Mouse (Mus musculus): ENCODE measurements around the gene Cacna1d.

The Cacna1d gene

DNA sequence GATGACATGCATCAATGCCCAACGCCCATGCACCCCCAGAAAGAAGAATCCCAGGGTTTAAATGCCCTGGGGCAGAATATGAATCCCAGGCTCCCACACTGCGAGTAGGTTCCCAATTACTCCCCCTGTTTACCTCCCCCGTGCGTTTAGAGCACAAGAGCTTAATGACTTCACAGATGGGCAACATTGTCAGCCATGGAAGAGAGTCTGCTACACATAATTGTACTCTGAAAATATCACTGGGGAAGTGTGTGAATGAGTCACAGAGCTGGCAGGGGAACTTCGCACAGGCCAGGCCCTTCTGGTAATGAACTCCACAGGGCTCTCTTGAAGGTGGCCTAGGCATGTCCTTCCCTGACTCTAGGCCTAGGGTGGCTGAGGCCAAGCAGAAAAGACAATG, 125.4 kb downstream of the Cacna1d start:
- DNase-seq: no peak

DNA sequence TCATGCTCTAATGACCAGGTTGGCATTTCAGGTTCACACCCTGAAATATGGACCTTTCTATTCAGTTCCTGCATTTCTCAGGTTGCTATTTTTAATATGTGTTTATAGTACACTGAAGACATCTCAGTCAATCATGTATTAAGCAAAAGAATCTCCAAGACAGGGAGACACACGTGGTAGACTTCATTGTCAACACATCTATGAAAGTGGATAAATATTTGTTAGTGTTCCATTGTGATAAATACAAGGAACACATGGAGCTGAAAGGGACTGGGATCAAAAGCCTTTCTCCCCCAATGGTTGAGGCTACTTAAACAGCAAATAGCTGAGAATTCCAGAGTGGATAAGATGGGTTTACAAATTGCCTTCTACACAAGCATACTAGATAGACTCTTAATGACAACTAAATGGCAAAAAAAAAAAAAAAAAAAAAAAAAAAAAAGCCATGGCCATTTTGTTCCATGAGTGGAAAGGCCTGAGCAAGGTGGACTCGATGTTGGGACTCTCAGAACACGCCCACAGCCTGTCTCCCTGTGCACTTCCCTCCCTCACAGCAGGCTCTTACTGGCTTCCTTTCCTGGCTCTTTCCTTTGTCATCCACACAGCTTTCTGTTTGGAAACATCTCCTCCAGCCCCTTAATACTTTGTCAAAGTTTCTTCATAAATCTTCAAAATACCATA, 127.6 kb downstream of the Cacna1d start:
- no peak for DNase-seq

DNA sequence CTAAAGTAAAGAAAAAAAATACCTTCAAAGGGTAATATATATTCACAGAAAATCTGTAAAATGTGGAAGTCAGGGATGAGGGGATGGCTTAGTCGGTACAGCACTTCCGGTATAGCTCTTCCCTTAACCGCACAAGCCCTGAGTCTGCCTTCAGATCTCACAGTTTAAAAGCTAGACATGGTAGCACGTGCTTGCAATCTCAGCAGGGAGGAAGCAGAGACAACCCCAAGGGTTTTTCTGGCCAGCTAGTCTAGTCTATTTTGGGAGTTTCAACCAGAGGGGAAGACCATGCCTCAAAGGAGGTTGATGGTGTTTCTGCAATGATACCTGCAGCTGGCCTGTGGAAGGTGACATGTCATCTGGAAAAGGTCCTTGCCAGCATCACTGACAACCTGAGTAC, 128.9 kb downstream of the Cacna1d start:
- DNase-seq: no peak

DNA sequence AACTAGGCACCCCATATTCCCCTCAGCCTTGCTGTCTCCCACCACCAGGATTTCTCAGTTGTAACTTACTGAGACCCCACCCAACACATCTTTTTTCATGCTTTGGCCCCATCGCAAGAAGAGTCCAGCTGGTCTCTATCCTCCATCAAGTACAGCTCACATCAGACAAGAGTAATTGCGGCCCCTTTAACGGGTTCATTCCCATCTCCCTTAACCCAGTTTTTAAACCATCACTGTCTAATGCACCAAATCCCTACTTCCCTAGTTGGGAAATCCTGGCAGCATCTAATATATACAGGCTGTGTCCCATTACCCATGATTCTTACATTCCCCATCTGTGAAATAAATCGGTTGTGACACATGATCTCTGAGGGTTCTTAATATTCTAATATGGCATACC, 130.8 kb downstream of the Cacna1d start:
- no peak for DNase-seq

DNA sequence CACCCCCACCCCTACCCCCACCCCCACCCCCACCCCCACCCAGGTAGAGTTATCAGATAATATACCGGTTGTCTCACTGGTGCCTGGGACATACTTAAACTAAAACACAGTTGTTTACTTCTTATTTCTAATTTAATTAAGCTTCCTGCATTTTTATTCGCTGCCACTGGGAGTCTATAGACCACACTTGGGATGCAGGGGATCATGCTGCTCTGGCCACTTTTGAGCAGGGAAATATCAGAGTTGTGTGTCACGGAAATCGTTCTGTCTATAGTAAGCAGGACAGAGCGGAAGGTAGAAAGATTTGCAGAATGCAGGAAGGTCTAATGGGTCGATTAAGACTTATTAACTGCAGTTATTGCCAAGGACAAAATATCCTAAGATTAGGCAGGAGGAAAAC, 131.3 kb downstream of the Cacna1d start:
- DNase-seq: no peak

DNA sequence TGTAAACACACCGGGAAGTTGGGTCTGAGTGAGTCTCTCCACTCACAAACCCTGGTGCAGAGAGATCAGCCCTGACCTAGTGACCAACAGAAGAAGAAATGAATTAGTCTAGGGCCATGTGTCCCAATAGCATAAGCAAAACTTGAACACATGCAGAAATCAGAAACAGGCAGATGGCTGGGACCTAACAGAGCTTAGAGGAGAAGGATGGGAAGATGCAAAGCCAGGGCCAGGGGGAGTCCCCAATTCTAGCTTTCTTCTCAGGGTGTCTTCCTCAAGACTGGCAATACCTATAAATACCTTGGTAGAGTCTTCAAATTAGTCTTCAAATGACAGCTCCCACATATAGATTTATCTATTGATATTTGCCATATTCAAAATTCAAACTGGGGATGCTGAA, 133.2 kb downstream of the Cacna1d start:
- DNase-seq: no peak

DNA sequence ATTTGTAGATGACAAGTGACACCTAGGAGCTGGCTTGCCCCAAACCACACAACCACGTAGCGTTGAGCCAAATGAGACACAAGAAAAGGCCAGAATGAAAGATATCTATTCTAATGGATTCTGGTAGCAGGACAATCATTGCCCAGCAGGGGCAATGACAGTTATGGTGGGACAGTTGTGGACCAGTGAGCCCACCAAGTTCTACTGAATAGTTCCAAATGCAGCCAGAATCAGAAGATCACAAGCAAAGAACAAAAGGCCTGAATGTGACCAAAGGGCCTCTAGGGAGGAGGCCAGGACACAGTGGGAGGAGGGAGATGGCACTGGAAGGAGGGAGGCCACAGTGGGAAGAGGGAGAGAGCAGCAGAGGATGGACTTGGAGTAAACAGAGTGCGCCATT, 134.8 kb downstream of the Cacna1d start:
- no peak for DNase-seq

DNA sequence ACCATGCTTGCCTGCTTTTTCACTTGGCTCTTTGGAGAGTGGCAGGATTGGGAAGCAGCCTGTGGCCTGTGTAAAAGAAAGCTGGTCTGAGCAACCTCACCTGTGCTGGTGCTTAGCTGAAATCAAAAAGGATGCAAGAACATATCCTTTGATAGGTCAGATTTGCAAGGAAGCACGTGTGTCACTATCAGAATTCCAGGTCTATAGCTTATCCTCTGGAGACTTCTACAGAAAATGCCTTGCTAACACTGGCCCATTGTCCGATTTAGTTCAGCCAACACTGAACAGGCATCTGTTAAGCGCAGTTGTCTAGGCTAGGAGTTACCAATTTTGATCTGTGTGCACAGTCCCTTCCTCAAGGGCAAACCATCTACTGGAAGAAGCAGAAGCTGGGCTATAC, 136.5 kb downstream of the Cacna1d start:
- DNase-seq: no peak

DNA sequence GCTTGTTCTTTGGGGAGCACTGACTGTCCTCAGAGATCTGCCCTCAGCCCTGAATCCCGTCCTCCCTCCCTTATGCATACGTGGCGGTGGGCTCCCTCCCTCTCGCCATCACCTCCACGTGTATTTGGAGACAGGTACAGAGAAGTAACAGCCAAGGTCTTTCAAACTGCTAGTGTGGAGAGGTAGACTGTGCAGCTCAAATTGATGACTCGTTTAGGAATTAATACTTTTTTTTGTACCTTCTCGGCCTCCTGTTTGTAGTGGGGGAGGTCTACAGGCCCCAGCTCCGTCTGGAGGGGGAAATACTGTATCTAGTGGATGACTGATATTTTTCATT, 137.2 kb downstream of the Cacna1d start:
- no peak for DNase-seq

DNA sequence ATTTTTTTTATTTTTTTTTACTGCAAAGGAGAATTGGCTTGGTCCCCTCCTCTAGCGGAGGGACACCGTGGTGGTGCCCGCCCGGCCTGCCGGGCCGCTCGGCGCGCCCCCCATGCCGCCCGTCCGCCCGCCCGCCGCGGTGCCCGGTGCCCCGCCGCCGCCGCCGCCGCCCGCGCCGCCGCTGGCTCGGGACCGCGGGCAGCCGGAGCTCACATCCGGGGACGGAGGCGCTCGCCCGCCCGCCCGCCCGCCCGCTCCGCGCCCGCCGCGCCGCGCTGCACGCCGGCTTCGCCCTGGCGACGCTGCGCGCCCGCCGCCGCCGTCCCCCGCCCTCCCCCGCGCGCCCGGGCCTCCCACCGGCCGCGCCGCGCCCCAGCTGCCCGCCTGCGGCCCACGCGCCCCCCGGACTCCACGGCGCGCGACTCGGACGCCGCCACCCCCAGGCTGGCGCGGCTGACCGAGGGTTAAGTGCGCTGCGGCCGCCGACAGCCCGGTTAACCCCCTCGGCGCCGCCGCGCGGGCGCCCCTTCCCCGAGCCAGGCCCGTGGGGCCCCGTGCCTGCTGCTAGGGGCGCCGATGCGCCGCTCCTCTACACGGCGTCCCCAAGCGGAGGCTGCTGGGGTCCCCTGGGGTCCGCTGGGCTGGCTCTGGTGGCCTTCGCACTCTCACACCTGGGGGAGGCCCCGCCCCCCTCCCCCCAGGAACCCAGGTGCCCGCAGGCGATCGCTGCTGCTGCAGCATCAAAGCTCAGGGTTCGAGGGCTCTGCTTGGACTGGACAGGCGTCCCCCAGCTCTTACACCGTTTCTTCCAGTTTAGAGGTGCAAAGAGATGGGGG, 137.7 kb downstream of the Cacna1d start:
- peak; percentile 78 for DNase-seq

DNA sequence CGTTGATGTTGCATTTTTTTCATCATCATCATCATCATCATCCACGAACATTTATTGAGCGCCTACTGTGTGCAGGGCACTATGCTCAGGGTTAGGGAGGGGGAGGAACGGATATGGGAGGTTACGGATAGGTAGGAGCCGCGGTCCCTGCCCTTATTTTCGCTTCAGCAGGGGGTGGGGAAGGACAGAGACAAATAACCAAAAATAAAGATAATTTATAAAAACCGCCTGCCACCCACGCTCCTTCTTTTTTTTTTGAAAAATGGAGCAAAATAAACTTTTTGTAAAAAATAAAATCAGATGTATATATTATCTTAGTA, 138.3 kb downstream of the Cacna1d start:
- DNase-seq: no peak

DNA sequence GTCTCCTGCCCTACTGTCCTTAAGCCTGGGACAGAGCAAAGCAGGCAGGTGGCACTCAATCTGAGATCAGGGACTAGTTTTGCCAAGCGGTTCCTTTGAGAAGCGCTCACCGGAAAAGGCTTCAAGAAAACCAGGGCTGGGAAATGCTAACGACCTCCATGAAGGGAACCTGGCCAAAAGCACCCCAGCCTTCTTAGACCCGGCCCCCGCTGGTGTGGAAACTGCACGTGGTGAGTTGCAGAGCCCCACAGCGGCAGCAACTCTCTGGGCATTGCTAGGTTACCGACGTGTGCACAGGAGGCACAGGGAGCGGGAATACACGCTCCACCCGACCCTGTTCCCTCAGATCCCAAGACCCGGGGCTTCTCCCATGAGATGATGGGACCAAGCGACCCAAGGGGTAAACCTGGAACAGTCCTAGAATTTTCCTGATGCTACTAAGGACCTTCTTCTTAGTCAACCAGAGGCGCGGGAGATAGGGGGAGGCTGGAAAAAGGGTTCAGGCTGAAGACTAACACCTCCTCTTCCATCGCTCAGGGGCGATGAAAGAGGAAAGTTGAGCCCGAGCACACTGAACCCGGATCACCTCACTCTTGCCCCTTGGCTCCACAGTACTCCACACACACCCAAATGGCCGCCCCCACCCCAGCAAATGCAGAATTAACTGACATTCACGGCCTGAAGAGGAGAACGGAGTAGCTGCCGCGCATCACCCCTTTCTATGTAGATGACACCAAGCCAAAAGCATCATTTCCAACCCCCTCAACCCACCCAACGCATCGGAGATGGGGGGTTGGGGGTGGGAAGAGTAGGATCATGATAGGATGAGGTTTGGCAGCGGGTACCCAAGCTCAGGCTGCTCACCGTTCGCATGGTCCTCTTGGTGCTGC, 138.9 kb downstream of the Cacna1d start:
- DNase-seq: peak; percentile 38

DNA sequence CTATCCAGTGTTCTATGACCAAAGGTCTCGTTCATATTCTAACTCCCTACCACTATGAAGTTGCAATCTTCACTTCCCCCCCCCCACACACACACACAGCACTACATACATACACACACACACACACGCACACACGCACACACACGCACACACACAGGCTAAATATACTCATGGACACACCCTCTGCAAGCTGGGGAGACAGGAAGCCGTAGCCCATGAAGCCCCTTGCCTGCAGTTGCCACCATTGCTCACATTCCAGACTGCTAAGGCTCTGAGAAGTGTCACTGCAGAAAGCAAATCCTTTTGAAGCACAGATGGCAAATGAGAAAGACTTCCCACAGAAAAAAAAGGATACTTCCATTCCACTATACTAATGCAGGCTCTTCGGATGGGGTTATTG, 141.0 kb downstream of the Cacna1d start:
- no peak for DNase-seq

DNA sequence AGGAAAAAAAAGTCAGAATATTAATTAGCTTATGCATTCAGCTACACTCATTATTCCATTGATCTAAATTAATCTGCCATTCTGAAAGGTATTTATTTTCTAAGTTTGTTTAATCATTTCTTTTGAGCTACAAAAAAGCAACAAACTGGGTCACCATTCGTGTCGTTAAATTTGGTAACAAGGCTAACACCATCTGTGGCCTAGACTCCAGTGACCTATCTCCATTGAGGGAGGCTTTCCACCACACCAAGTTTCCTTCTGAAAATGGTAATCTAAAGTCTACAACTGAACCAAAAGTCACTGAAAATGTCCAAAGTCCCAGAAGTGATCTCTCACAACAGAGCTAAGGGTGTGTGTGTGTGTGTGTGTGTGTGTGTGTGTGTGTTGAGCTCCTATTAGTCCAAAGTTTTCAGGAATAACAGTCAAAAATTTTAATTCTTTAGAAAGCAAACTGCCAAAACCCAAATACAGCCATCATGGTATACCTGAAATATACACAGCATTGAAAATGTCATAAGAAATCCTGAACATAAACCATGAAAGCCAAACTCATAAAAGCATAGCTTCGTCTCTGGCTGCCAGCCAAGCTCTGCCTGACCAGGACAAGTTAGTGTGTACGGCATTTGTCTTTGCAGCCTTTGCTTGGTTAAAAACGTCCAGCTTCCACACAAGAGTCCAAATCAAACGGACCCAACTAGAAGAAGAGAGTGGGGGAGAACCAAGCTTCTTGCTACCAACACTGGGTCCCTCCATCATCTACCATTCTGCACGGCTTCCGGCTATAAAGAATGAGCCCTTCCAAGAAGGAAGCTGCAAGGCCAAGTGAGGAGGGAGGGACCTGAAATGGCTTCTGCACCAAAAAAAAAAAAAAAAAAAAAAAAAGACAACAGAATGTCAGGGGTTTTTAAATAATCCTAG, 146.0 kb downstream of the Cacna1d start:
- DNase-seq: no peak

DNA sequence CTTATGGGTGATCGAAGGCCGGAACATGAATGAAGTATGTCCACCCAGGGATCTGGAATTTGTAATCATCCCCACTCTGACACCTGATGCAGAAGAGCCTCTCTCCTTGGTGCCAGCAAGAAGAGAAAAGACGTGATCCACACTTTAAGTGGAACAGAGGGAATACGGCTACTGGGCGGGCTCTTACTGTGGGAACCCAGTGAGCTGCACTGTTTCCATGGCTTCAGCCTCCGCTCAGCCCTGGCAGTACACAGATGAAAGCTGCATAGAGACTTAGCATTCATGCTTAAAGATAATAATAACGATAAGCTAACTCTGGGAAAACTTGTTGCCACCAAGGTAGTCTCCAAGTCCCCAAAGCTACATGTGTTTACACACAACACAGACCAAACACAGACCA, 147.5 kb downstream of the Cacna1d start:
- DNase-seq: no peak

DNA sequence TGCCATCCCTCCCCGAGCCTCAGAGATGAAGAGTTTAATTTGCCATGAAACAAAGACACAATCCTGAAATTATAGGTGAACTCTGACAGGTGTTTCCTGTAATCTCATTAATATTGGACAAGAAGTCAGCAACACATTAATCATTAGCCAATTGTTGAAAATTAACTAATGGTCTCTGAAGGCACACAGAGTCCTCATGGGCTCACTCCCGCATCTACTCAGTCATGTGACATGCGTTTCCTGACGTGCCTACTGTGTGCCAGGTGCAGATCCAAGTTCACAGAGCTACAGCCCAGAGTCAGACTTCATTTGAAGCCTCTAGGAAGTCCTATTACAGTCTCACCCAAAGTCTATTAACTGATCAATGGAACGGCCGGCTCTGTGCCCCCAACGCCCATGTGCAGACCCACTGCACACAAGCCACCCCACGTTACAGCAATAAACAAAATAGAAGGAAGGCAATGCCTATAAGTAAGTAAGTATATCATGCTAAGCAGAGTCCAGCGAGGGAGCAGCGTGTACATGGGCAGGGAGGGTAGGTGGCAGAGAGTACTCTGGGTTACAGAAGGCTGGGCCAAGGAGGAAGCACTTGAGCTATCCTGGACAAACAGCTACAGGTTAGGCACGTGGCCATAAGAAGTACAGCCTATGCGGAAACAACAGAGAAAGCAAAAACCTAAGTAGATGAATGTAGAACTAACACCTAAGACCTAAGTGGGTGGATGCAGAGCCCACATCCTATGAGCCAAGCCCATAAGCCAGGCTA, 149.2 kb downstream of the Cacna1d start:
- no peak for DNase-seq

DNA sequence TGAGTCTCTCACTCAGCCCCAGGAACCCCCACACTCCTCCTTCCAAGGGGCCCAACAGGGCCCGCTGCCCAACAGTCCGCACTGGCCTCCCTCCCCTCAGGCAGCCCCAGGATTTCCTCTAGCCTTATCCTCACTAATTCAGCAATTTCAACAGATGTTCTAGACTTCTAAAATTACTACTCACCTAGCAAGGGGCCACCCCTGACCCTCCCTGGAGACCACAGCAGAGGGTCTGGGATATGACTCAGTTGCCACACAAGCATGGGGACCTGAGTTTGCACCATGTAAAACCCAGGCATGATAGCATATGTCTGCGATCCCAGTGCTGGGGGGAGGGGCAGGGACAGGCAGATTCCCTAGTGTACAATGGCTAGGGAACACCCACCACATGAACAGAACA, 151.1 kb downstream of the Cacna1d start:
- DNase-seq: no peak

DNA sequence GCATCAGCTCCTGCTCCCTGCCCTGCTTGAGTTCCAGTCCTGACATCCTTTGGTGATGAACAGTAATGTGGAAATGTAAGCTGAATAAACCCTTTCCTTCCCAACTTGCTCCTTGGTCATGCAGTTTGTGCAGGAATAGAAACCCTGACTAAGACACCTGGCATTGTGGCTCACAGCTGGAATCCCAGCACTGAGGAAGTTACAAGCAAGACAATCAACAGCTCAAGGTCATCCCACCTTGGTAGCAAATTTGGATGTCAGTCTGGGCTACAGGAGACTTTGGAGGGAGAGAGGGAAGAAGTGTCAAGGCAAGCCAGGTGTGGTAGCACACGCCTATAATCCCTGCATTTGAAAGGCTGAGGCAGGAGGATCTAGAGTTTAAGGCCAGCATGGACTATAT, 159.4 kb downstream of the Cacna1d start:
- DNase-seq: no peak

DNA sequence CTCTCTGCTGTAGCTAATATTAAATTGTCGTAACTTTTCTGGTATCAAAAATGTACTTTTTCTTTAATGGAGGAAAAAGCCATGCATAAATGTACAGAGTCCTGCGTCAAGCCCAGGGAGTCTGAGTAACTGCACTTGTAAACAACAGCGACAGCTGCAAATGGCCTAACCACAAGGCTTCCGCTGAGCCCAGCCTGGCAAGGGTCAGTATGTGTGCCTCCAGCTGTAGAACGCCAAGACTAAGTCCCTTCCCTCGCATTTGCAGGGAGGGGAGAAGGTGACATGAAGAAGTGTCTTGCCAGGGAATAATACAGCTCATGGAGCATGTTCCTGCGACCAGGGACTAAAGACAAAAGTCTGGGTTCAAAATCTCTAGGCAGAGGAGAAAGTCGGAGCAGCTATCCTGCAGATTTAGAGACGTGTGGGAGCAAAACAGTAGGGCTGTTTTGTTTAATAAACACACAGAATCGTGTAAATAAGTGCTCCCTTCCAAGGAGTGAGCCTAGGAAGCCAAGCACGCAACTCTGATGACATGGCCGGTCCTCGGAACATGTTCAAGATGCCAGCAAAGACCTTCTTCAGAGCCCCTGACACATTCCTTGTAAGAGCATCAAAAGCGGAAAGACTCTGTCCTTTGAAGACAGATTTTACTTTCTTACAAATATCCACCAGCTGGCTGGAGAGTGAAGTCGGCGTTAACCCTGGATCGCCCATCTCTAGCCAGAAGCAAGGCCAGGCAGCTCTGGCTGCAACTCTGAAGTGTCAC, 160.7 kb downstream of the Cacna1d start:
- DNase-seq: no peak

DNA sequence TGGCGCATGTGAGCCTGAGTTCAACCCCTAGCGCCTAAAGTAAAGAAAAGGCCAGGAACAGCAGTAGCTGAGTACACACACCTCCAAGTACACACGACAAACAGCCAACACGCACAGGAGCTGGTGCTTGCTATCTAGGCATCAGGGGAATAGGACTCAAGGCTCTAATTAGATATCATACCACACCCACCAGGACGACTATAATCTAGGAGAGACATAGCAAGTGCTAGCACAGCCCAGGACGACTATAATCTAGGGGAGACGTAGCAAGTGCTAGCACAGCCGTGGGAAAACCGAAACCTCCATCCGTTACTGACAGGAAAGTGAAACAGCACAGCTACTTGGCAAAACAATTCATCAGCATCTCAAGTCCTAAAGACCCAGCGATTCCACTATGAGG, 162.1 kb downstream of the Cacna1d start:
- no peak for DNase-seq

DNA sequence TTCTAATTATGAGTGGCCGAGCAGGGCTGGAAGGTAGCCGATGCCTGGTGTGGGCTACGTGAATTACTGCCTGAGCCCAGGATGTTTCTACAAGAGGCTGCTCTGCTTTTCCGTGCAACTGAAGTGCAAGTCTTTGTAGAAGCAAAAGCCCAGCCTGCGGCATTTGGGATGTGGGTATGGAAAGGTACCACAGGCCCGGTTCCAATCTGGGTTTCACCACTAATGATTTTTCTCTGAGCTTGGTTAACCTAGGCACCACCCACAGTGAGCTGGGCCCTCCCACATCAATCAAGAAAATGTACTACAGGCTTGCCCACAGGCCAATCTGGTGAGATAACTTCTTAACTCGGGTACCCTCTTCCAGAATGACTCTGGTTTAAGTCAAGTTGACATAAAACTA, 163.8 kb downstream of the Cacna1d start:
- DNase-seq: no peak
